Mouse (Mus musculus): ENCODE data around the gene Tfap2a.

Gene Tfap2a

GRCm38 (mm10) chr13:40738196-40738880 lies at the start of gene Tfap2a:
Gene Tfap2a (minus strand): TSS chr13:40738376.
- peak; percentile 61 for DNase-seq (ENCODE audit: low spot score)

- peak; percentile 80 for DNase-seq (ENCODE audit: low spot score)
Measured at GRCm38 (mm10) chr13:40784202-40784771, 46.1 kb upstream of the Tfap2a start.

- peak; percentile 65 for DNase-seq (ENCODE audit: low spot score)
Measured at GRCm38 (mm10) chr13:40757995-40758394, 19.8 kb upstream of the Tfap2a start.

- DNase-seq (ENCODE audit: low spot score): no peak
Measured at GRCm38 (mm10) chr13:40756356-40756755, 18.2 kb upstream of the Tfap2a start.

GRCm38 (mm10) chr13:40754091-40754490 lies 15.9 kb upstream of the Tfap2a start:
- DNase-seq (ENCODE audit: low spot score): no peak

- no peak for DNase-seq (ENCODE audit: low spot score)
Measured at GRCm38 (mm10) chr13:40751889-40752288, 13.7 kb upstream of the Tfap2a start.

- DNase-seq (ENCODE audit: low spot score): no peak
Measured at GRCm38 (mm10) chr13:40749603-40749905, 11.4 kb upstream of the Tfap2a start.

- DNase-seq (ENCODE audit: low spot score): peak; percentile 82
Measured at GRCm38 (mm10) chr13:40748785-40749602, 10.8 kb upstream of the Tfap2a start.

- DNase-seq (ENCODE audit: low spot score): peak; percentile 30
Measured at GRCm38 (mm10) chr13:40744111-40744805, 6.1 kb upstream of the Tfap2a start.

GRCm38 (mm10) chr13:40743221-40743620 lies 5.0 kb upstream of the Tfap2a start:
- peak; percentile 21 for DNase-seq (ENCODE audit: low spot score)

- DNase-seq (ENCODE audit: low spot score): peak; percentile 29
Measured at GRCm38 (mm10) chr13:40741841-40742550, 3.8 kb upstream of the Tfap2a start.

- DNase-seq (ENCODE audit: low spot score): no peak
Measured at GRCm38 (mm10) chr13:40741436-40741835, 3.3 kb upstream of the Tfap2a start.

GRCm38 (mm10) chr13:40740727-40741360 lies 2.7 kb upstream of the Tfap2a start:
- peak; percentile 40 for DNase-seq (ENCODE audit: low spot score)

- DNase-seq (ENCODE audit: low spot score): peak; percentile 30
Measured at GRCm38 (mm10) chr13:40739901-40740300, 1.7 kb upstream of the Tfap2a start.

- DNase-seq (ENCODE audit: low spot score): no peak
Measured at GRCm38 (mm10) chr13:40739121-40739650, 1.0 kb upstream of the Tfap2a start.

GRCm38 (mm10) chr13:40737761-40738160 lies 415 bp downstream of the Tfap2a start:
- peak; percentile 17 for DNase-seq (ENCODE audit: low spot score)

GRCm38 (mm10) chr13:40737099-40737498 lies 1.1 kb downstream of the Tfap2a start:
- DNase-seq (ENCODE audit: low spot score): peak; percentile 57

GRCm38 (mm10) chr13:40736107-40736780 lies 1.9 kb downstream of the Tfap2a start:
- peak; percentile 49 for DNase-seq (ENCODE audit: low spot score)

GRCm38 (mm10) chr13:40735416-40736106 lies 2.6 kb downstream of the Tfap2a start:
- peak; percentile 45 for DNase-seq (ENCODE audit: low spot score)
